Mouse (Mus musculus): ENCODE measurements at regions not wholly inside any gene's neighbourhood (a gene's known extent, or its start where the extent isn't known, plus 50 kb on each side); places are given as distances from the start of the nearest gene placed in this dataset.
A peak's percentile ranks its signal among the peaks of the same experiment; 100 is the strongest.

DNA sequence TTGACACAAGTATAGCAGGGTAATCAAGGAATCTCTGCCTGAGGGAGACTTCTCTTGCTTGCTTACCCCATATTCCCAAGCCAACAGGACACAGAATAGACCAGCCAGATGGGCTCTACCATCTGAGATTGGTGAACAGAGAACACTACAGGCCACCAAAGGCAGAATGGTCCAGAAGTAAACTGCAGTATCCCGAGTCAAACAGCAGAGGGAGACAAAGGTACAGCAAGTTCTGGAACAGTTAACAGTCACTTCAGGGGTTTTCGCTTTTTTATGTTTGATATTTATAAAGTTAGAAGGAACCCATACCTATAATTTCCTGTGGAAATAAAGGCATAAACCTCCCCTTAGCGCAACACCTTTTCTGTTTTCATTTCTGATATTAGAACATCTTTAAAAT lies 325.5 kb upstream of the 9130204L05Rik start:
- WGBS = 40% methylated on average over 3 of the region's 3 CpGs
- H3K36me3 ChIP-seq (ENCODE audit: control insufficient read depth, insufficient read depth, low read length) = no peaks in the 10 kb centered on the region
- DNase-seq (ENCODE audit: low spot score) = peak; percentile 10

More for the DNA sequence above, 325.5 kb upstream of the 9130204L05Rik start:
- H3K9ac ChIP-seq (ENCODE audit: low read length) = no peak overlapping the region
- H3K27ac ChIP-seq (ENCODE audit: low read depth, low read length) = no peak overlapping the region
- ATAC-seq (ENCODE audit: insufficient read depth, low FRiP score, low TSS enrichment) = no peak
- no peaks in the 10 kb centered on the region for H3K4me1 ChIP-seq (ENCODE audit: control insufficient read depth, insufficient read depth, low read length)
- no peak overlapping the region for H3K4me2 ChIP-seq (ENCODE audit: low read depth)
- H3K4me3 ChIP-seq (ENCODE audit: low read depth, low read length) = no peak overlapping the region
- H3K27me3 ChIP-seq (ENCODE audit: control insufficient read depth, insufficient read depth, low read length) = no peaks in the 10 kb centered on the region
- no peaks in the 10 kb centered on the region for H3K9me3 ChIP-seq (ENCODE audit: control insufficient read depth, low read length)
